Mouse (Mus musculus) forebrain, embryonic 15.5 days (tissue): Measurements from ENCODE around the gene Nsun5. TPM values are rescaled to one million over a fixed set of nuclear protein-coding genes. Genes with fewer than 3 reads are reported as not detected.

Experiments
- ATAC-seq: fragments of 200-750 bp; cut with Nextera tagmentation; replicated peaks from 2 replicates; pipeline ENCODE4 v1.8.0; 2017; ENCODE audit warnings: mild to moderate bottlenecking, moderate TSS enrichment, moderate library complexity
- H3K27ac ChIP-seq: fragments of 300-500 bp; sonication (generic); replicated peaks from 2 replicates; pipeline ENCODE4 v1.5.1; 2015; ENCODE audit warnings: mild to moderate bottlenecking, inconsistent platforms
- H3K27me3 ChIP-seq: fragments of 300-500 bp; sonication (generic); 2 replicates; pipeline ENCODE4 v1.6.1; 2015; ENCODE audit warnings: inconsistent platforms
- H3K36me3 ChIP-seq: fragments of 300-500 bp; sonication (generic); 2 replicates; pipeline ENCODE4 v1.6.1; 2015; ENCODE audit warnings: mild to moderate bottlenecking, inconsistent platforms
- H3K4me1 ChIP-seq: fragments of 300-500 bp; sonication (generic); 2 replicates; pipeline ENCODE4 v1.6.1; 2015; ENCODE audit warnings: inconsistent platforms
- H3K4me2 ChIP-seq: fragments of 300-500 bp; sonication (generic); replicated peaks from 2 replicates; pipeline ENCODE4 v1.6.1; 2015; ENCODE audit warnings: mild to moderate bottlenecking, inconsistent platforms
- H3K4me3 ChIP-seq: fragments of 300-500 bp; sonication (generic); 2 replicates; pipeline ENCODE4 v1.5.1; 2015; ENCODE audit warnings: mild to moderate bottlenecking, inconsistent platforms
- H3K9ac ChIP-seq: fragments of 300-500 bp; sonication (generic); replicated peaks from 2 replicates; pipeline ENCODE4 v1.6.1; 2015; ENCODE audit warnings: mild to moderate bottlenecking, inconsistent platforms
- H3K9me3 ChIP-seq: fragments of 300-500 bp; sonication (generic); 2 replicates; pipeline ENCODE4 v1.6.1; 2016; ENCODE audit warnings: inconsistent platforms
- WGBS: fragments of 180-500 bp; shearing (Covaris S2); methylation state at CpG from one replicate; pipeline ENCODE4 v1.1.7; 2015; ENCODE audit warnings: mixed read lengths; 5-methylcytosine and 5-hydroxymethylcytosine counted together
- microRNA-seq: library from miRNA; unstranded; fragments of <30 nt; microRNA quantifications from one replicate; pipeline ENCODE4, GENCODE M21; 2016
- polyA plus RNA-seq: library from polyadenylated mRNA; unstranded; fragments of >200 nt; fragmentation: Nextera tagmentation; extraction: Ambion mirVana; gene quantifications from 2 replicates; pipeline ENCODE4 v1.2.1, GENCODE M21; 2015

The Nsun5 gene
- polyA plus RNA-seq, 1 experiment from 2014 or later: 40.3 TPM

DNA sequence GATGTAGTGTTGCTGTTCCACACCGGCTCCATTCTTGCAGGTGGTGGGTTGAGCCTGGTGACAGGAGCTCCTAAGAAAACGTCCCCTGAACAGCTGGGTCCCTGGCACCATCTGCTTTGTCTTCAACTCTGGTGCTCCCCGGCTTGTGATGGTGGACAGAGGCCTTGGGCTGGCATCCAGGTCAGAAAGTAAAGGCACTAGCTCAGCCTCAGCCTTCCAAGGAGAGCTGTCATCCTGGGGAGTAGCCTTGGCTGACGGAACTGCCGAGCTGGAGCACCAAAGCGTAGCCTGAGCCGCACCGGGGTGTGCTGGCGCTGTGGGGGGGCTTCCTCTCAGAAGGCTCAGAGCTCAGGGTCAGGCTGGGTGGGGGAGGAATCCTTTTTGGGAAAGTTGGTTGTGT, 40.5 kb downstream of the Nsun5 start:
- no peaks in the 10 kb centered on the region for H3K4me1 ChIP-seq
- no peak overlapping the region for H3K4me3 ChIP-seq
- no peak overlapping the region for H3K9ac ChIP-seq
- peaks cover 37% of the 10 kb centered on the region; the same call in 1 of the 2 replicates for H3K36me3 ChIP-seq
- H3K27me3 ChIP-seq: no peaks in the 10 kb centered on the region
- ATAC-seq: no peak
- 95% methylated on average over 9 of the region's 9 CpGs for WGBS
- H3K9me3 ChIP-seq: no peaks in the 10 kb centered on the region
- no peak overlapping the region for H3K27ac ChIP-seq
- no peak overlapping the region for H3K4me2 ChIP-seq

Small RNA genes lying within 50 kb of the gene (microRNA-seq; reads per million reads assigned to microRNA genes)
- gene Mir7033: 0.88 reads per million

Other genes with a start within 250 kb of the Nsun5 start
- 16.8 and 17.5 TPM in 2 replicates for gene Tbl2, start 220.3 kb upstream of the Nsun5 start, polyA plus RNA-seq
- 52.9 and 53.8 TPM in 2 replicates for gene Bcl7b, start 201.7 kb upstream of the Nsun5 start, polyA plus RNA-seq
- gene Baz1b, start 182.7 kb upstream of the Nsun5 start, polyA plus RNA-seq: 42.9 and 43.2 TPM in 2 replicates
- 14.3 and 17.4 TPM in 2 replicates for gene Fzd9, start 118.7 kb upstream of the Nsun5 start, polyA plus RNA-seq
- gene Fkbp6, start 19.9 kb upstream of the Nsun5 start, polyA plus RNA-seq: 0.18 TPM in 1 of 2 replicates, not detected in the other
- gene Trim50, start 16.7 kb upstream of the Nsun5 start, polyA plus RNA-seq: not detected in 2 replicates
- 13.2 and 13.7 TPM in 2 replicates for gene Pom121, start 24.6 kb downstream of the Nsun5 start, polyA plus RNA-seq
- 29.2 and 31.7 TPM in 2 replicates for gene Hip1, start 175.2 kb downstream of the Nsun5 start, polyA plus RNA-seq
- gene Ccl26, start 193.6 kb downstream of the Nsun5 start, polyA plus RNA-seq: not detected in 2 replicates
- 0.87 and 1.1 TPM in 2 replicates for gene Ccl24, start 203.1 kb downstream of the Nsun5 start, polyA plus RNA-seq